Comparison of ENCODE assay signal across 31 mouse cellular contexts in genomic region chr13:13025872-13026271, GRCm38 (mm10). TPM values are rescaled to one million over a fixed set of nuclear protein-coding genes. Genes with fewer than 3 reads are reported as not detected.
"Had no signal": no experiment of that assay in that cellular context is flagged by ENCODE, and none has a peak within 500 bp of the region (broad histone marks: within the 10 kb centered on the region; RNA-seq: fewer than 3 reads in every experiment).

No protein-coding gene starts in this region.

RNA-seq across cellular contexts. Expression of gene Prl2c2, which starts 20.7 kb away (rescaled TPM):
- total RNA-seq: gastrocnemius, adult 2 months; gastrocnemius, postnatal 10 days; gastrocnemius, postnatal 25 days; gastrocnemius, postnatal 4 days; granulocyte monocyte progenitor cell, adult 5-6 weeks; heart, adult 2 months; heart, postnatal 14 days; heart, postnatal 36 days; hematopoietic stem cell, adult 5-6 weeks; hindbrain, postnatal 0 days; layer of hippocampus, adult 18-20 months; layer of hippocampus, adult 8-10 months; layer of hippocampus, postnatal 14 days; layer of hippocampus, postnatal 36 days; left cerebral cortex, adult 18-20 months; left cerebral cortex, adult 8-10 months; left cerebral cortex, postnatal 10 days; left cerebral cortex, postnatal 25 days; left cerebral cortex, postnatal 4 days; liver, adult 2 months had no signal
- polyA plus RNA-seq: heart, adult 2 months; heart, embryonic 13.5 days; hindbrain, embryonic 13.5 days; hindbrain, embryonic 15.5 days; hindbrain, postnatal 0 days; intestine, embryonic 14.5 days; kidney, adult 2 months; kidney, embryonic 15.5 days; kidney, postnatal 0 days; large intestine, adult 2 months; limb, embryonic 15.5 days; liver, adult 2 months; liver, embryonic 12.5 days; liver, embryonic 16.5 days had no signal
